Mouse (Mus musculus) cortical plate, adult 2 months (tissue): ENCODE results near the gene Grm1.

Experiments used
- CTCF ChIP-seq: fragments of 200-500 bp; IDR thresholded peaks from 2 replicates; pipeline ENCODE4 v1.5.1; 2011; ENCODE audit warnings: mild to moderate bottlenecking, control low read depth, low read length; ENCODE audit not compliant: insufficient read depth; ENCODE audit errors: extremely low read depth
- POLR2A ChIP-seq: fragments of 200-500 bp; IDR thresholded peaks from 2 replicates; pipeline ENCODE4 v1.6.1; 2011; ENCODE audit warnings: mild to moderate bottlenecking, low read length, control low read depth; ENCODE audit not compliant: insufficient read depth; ENCODE audit errors: extremely low read depth

GRCm38 (mm10) chr10:10734561-10734960, 347.6 kb downstream of the Grm1 start:
- TF ChIP-seq POLR2A (no peak), CTCF (no peak)
